Comparison of ENCODE assay signal across 10 mouse cellular contexts in genomic region chr12:39957931-39958671, GRCm38 (mm10).
DNase-seq lines count a peak whose midpoint lies in the region; ATAC-seq lines count a peak whose summit lies in the region.
"Had no signal": no experiment of that assay in that cellular context is flagged by ENCODE, and none has a peak within 500 bp of the region (broad histone marks: within the 10 kb centered on the region; RNA-seq: fewer than 3 reads in every experiment).

No protein-coding gene starts in this region.

- peaks cover 16% of the 10 kb centered on the region for H3K4me1 ChIP-seq in heart, embryonic 16.5 days (ENCODE audit: control insufficient read depth, insufficient read depth, low read length)
- H3K4me1 ChIP-seq in forebrain, embryonic 16.5 days (replicated peaks; ENCODE audit: control insufficient read depth, insufficient read depth, low read length) = peaks cover 23% of the 10 kb centered on the region
- no peaks in the 10 kb centered on the region for H3K4me1 ChIP-seq in intestine, embryonic 16.5 days (ENCODE audit: control insufficient read depth, insufficient read depth, low read length)
- H3K4me1 ChIP-seq: limb, embryonic 13.5 days had no signal

- no peak overlapping the region for H3K4me2 ChIP-seq in heart, embryonic 16.5 days (ENCODE audit: low read depth, low read length)
- no peak overlapping the region for H3K4me2 ChIP-seq in forebrain, embryonic 16.5 days (ENCODE audit: low read length)
- no peak overlapping the region for H3K4me2 ChIP-seq in intestine, embryonic 16.5 days (ENCODE audit: low read depth, low read length)
- H3K4me2 ChIP-seq: limb, embryonic 13.5 days had no signal

- peak; percentile 52; the same call in 1 of the 2 replicates for ATAC-seq in heart, embryonic 16.5 days (replicated peaks; ENCODE audit: extremely low read depth, insufficient read depth, low FRiP score)
- ATAC-seq in forebrain, embryonic 16.5 days = peak; percentile 88
- no peak for ATAC-seq in intestine, embryonic 16.5 days

- no peak overlapping the region for H3K9ac ChIP-seq in heart, embryonic 16.5 days (ENCODE audit: low read length)
- no peak overlapping the region for H3K9ac ChIP-seq in forebrain, embryonic 16.5 days (replicated peaks; ENCODE audit: low read depth, low read length)
- no peak overlapping the region for H3K9ac ChIP-seq in intestine, embryonic 16.5 days (ENCODE audit: low read depth, low read length)
- H3K9ac ChIP-seq: limb, embryonic 13.5 days had no signal

- WGBS in heart, embryonic 16.5 days = 56% methylated on average over 8 of the region's 8 CpGs
- 10% methylated on average over 8 of the region's 8 CpGs for WGBS in forebrain, embryonic 16.5 days
- WGBS in intestine, embryonic 16.5 days = 67% methylated on average over 8 of the region's 8 CpGs

- no peak overlapping the region for H3K4me3 ChIP-seq in heart, embryonic 16.5 days (ENCODE audit: low read length)
- no peak overlapping the region for H3K4me3 ChIP-seq in forebrain, embryonic 16.5 days (replicated peaks; ENCODE audit: low read length)
- H3K4me3 ChIP-seq in intestine, embryonic 16.5 days (ENCODE audit: low read length) = no peak overlapping the region
- H3K4me3 ChIP-seq: limb, embryonic 13.5 days had no signal

- DNase-seq in heart, adult 9 months (ENCODE audit: low spot score in 2 of 2) = no peak
- peak; percentile 68 for DNase-seq in adrenal gland, postnatal 10 days
- peak; percentile 42 for DNase-seq in layer of hippocampus, adult 9-11 months
- no peak for DNase-seq in B cell, adult 2 months
- DNase-seq in urinary bladder, adult 18-20 months (ENCODE audit: low spot score in 2 of 2) = no peak

- H3K9me3 ChIP-seq in heart, embryonic 16.5 days (replicated peaks; ENCODE audit: control insufficient read depth, low read length) = no peaks in the 10 kb centered on the region
- H3K9me3 ChIP-seq in forebrain, embryonic 16.5 days (ENCODE audit: control insufficient read depth, low read length) = no peaks in the 10 kb centered on the region
- no peaks in the 10 kb centered on the region for H3K9me3 ChIP-seq in intestine, embryonic 16.5 days (ENCODE audit: control insufficient read depth, low read length)
- H3K9me3 ChIP-seq: limb, embryonic 13.5 days had no signal

- H3K27ac ChIP-seq in heart, embryonic 16.5 days (ENCODE audit: low read length) = peak overlapping the region; percentile 21; the same call in 1 of the 2 replicates
- H3K27ac ChIP-seq in forebrain, embryonic 16.5 days (ENCODE audit: low read length) = peak overlapping the region; percentile 13; the same call in 1 of the 2 replicates
- no peak overlapping the region for H3K27ac ChIP-seq in intestine, embryonic 16.5 days (ENCODE audit: low read length)
- H3K27ac ChIP-seq: limb, embryonic 13.5 days had no signal

- H3K27me3 ChIP-seq in heart, embryonic 16.5 days (ENCODE audit: control insufficient read depth, insufficient read depth, low read length) = no peaks in the 10 kb centered on the region
- no peaks in the 10 kb centered on the region for H3K27me3 ChIP-seq in forebrain, embryonic 16.5 days (replicated peaks; ENCODE audit: control insufficient read depth, insufficient read depth, low read length)
- H3K27me3 ChIP-seq in intestine, embryonic 16.5 days (replicated peaks; ENCODE audit: control insufficient read depth, insufficient read depth, low read length) = no peaks in the 10 kb centered on the region
- H3K27me3 ChIP-seq: limb, embryonic 13.5 days had no signal

- H3K36me3 ChIP-seq in heart, embryonic 16.5 days (ENCODE audit: control insufficient read depth, insufficient read depth) = no peaks in the 10 kb centered on the region
- no peaks in the 10 kb centered on the region for H3K36me3 ChIP-seq in forebrain, embryonic 16.5 days (ENCODE audit: control insufficient read depth, insufficient read depth)
- H3K36me3 ChIP-seq in intestine, embryonic 16.5 days (ENCODE audit: control insufficient read depth, insufficient read depth, low read length) = no peaks in the 10 kb centered on the region
- H3K36me3 ChIP-seq: G1E; limb, embryonic 13.5 days had no signal

Comparison
In these comparisons a context has a peak if more than half of its experiments do, and no peak if none do; other contexts are left out.
1. DNase-seq: peak in adrenal gland, postnatal 10 days (single experiment) and layer of hippocampus, adult 9-11 months (single experiment); none in heart, adult 9 months (0 of 2), B cell, adult 2 months (0 of 2) and urinary bladder, adult 18-20 months (0 of 2).